Mouse (Mus musculus) kidney, adult 2 months (tissue): ENCODE results near the gene Cx3cr1.

Experiments
- CTCF ChIP-seq: fragments of 200-500 bp; conservative IDR thresholded peaks from 2 replicates; pipeline ENCODE4 v1.5.1; 2011; ENCODE audit warnings: low read depth, mild to moderate bottlenecking, control low read depth, low read length, moderate library complexity, mixed read lengths; ENCODE audit not compliant: insufficient read depth, insufficient read length
- POLR2A ChIP-seq: fragments of 200-500 bp; IDR thresholded peaks from one replicate; pipeline ENCODE4 v1.6.1; 2011; ENCODE audit warnings: low read depth, low read length, control low read depth

DNA sequence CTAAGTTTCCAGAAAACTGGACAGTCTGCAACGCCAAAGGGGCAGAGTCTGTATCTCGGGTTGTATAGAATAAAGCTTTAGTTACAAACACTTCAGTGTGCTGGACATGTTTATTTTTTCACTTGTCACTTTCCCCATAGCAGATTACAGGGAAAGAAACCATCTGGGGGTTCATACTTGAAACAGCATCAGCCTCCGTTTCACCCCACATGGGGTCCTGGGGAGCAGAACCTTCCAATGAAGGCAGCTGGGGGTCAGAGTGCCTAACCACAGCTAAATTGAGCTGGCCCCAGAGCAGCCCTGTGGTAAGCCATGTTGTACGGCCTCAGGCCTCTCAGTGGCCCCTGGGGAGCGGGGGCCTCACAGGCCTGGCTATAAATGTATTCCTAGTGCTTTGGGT lies 143.2 kb downstream of the Cx3cr1 start:
- TF ChIP-seq POLR2A (no peak), CTCF (no peak)
